Mouse (Mus musculus) adrenal gland, adult (tissue): ENCODE data around the gene Rnaset2a.
A peak's percentile ranks its signal among the peaks of the same experiment; 100 is the strongest.
"Not testable (repeated sequence)": the region's sequence is repeated elsewhere in the genome, so short reads cannot be mapped to it uniquely, and the experiment has no call there.

Source experiments
- DNase-seq, 2 experiments: peaks; one replicate each; pipeline ENCODE4 v3.0.0; 2022 to 2023; ENCODE audit warnings: low spot score in 1 of 2; ENCODE audit not compliant: inconsistent age in 2 of 2

Rnaset2a gene

GRCm38 (mm10) chr17:8147439-8148316, at the start of gene Rnaset2a, which contains the start of gene Gm49673:
TSS of gene Rnaset2a (minus strand) at chr17:8148097.
TSS of gene Gm49673 (minus strand) at chr17:8147788.
- DNase-seq: peak; percentile 65 to 83

GRCm38 (mm10) chr17:8197652-8198051, 49.8 kb upstream of the Rnaset2a start:
- no peak for DNase-seq

GRCm38 (mm10) chr17:8195685-8196376, 47.9 kb upstream of the Rnaset2a start:
- no peak for DNase-seq

- DNase-seq: no peak
These were observed 45.8 kb upstream of the Rnaset2a start for GRCm38 (mm10) chr17:8193678-8194077.

GRCm38 (mm10) chr17:8184217-8184616, 36.3 kb upstream of the Rnaset2a start:
- DNase-seq: no peak

GRCm38 (mm10) chr17:8183815-8184214, 35.9 kb upstream of the Rnaset2a start:
- no peak for DNase-seq

GRCm38 (mm10) chr17:8177090-8177489, 29.2 kb upstream of the Rnaset2a start:
- DNase-seq: no peak

GRCm38 (mm10) chr17:8171081-8171480, 23.2 kb upstream of the Rnaset2a start:
- DNase-seq: no peak

GRCm38 (mm10) chr17:8170331-8170730, 22.4 kb upstream of the Rnaset2a start:
- no peak for DNase-seq

GRCm38 (mm10) chr17:8167436-8167835, 19.5 kb upstream of the Rnaset2a start:
- DNase-seq: peak; percentile 63 to 87

GRCm38 (mm10) chr17:8166454-8166853, 18.6 kb upstream of the Rnaset2a start:
- peak in 1 of 2 experiments; percentile 46 for DNase-seq

- DNase-seq: peak in 1 of 2 experiments; percentile 68
These were observed 18.1 kb upstream of the Rnaset2a start for GRCm38 (mm10) chr17:8165977-8166376.

GRCm38 (mm10) chr17:8165608-8165945, 17.7 kb upstream of the Rnaset2a start:
- peak; percentile 71 to 89 for DNase-seq

GRCm38 (mm10) chr17:8164701-8165607, 17.1 kb upstream of the Rnaset2a start, which contains the start of gene Fgfr1op:
TSS of gene Fgfr1op (plus strand) at chr17:8165501.
- DNase-seq: peak; percentile 83 to 98

GRCm38 (mm10) chr17:8160969-8161368, 13.1 kb upstream of the Rnaset2a start:
- DNase-seq: peak in 1 of 2 experiments; percentile 72

GRCm38 (mm10) chr17:8158627-8159026, 10.7 kb upstream of the Rnaset2a start:
- not testable (repeated sequence) for DNase-seq

- DNase-seq: not testable (repeated sequence)
These were observed 8.1 kb upstream of the Rnaset2a start for GRCm38 (mm10) chr17:8155982-8156381.

- DNase-seq: peak in 1 of 2 experiments; percentile 20
These were observed 7.1 kb upstream of the Rnaset2a start for GRCm38 (mm10) chr17:8155010-8155409.

- peak in 1 of 2 experiments; percentile 69 for DNase-seq
These were observed 966 bp downstream of the Rnaset2a start for GRCm38 (mm10) chr17:8146931-8147330.

GRCm38 (mm10) chr17:8143802-8144673, 3.9 kb downstream of the Rnaset2a start:
- DNase-seq: peak; percentile 59 to 90
